Mouse (Mus musculus) brain, embryonic 14.5 days (tissue): ENCODE results near the gene Bcl9. TPM values are rescaled to one million over a fixed set of nuclear protein-coding genes. Genes with fewer than 3 reads are reported as not detected.

Source experiments
- DNase-seq: peaks from one replicate; pipeline ENCODE4 v3.0.0-alpha.2; 2011; ENCODE audit warnings: low read depth
- CTCF ChIP-seq: fragments of 200-500 bp; IDR thresholded peaks from 2 replicates; pipeline ENCODE4 v1.5.1; 2012; ENCODE audit warnings: inconsistent platforms, mild to moderate bottlenecking, moderate library complexity, borderline replicate concordance; ENCODE audit not compliant: insufficient read depth, insufficient read length; ENCODE audit errors: extremely low read depth
- POLR2A ChIP-seq: fragments of 200-500 bp; IDR thresholded peaks from 2 replicates; pipeline ENCODE4 v1.6.1; 2012; ENCODE audit warnings: mild to moderate bottlenecking, inconsistent platforms, borderline replicate concordance; ENCODE audit not compliant: poor library complexity, insufficient read depth, insufficient read length, severe bottlenecking; ENCODE audit errors: extremely low read depth
- polyA plus RNA-seq: library from polyadenylated mRNA; depleted of rRNA; stranded (reverse); fragments of >200 nt; gene quantifications from 2 replicates; pipeline ENCODE4 v1.2.3, GENCODE M21; 2012

Bcl9 gene
- polyA plus RNA-seq, 1 experiment, result 77.8 TPM

DNA sequence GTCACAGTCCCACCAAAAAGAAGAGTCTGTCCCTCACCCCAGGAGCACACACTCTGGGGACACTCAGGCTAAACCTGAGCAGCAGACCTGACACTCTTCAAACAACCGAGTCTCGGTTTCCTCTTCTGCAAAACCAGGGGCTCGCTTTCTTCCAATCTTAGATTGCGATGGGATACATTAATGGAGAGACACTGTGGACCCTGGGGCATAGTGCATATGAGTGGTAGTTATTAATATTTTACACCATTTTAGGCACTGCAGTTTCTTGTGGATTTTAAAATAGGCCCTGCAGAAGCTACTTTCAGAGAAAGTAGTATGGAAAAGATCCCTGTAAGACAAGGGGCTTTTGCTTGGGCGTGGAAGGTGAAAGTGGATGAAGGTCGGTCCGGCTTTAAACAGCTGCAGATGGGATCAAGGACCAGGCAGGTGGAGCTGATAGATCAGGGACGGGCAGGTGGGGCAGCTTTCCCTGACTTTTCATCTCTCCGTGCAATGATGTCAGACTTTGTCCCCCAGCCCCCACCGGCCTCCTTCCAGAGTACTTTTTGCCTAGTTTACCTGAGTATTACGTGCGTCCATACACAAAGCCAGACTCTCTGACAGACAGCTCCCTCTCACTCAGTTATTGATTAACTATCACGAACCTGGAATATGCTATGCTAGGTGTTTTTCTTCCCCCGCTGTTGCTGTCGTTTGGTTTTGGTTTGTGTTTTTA, 23.0 kb downstream of the Bcl9 start:
- DNase-seq, result no peak
- no peak for TF ChIP-seq CTCF
- no peak for TF ChIP-seq POLR2A

DNA sequence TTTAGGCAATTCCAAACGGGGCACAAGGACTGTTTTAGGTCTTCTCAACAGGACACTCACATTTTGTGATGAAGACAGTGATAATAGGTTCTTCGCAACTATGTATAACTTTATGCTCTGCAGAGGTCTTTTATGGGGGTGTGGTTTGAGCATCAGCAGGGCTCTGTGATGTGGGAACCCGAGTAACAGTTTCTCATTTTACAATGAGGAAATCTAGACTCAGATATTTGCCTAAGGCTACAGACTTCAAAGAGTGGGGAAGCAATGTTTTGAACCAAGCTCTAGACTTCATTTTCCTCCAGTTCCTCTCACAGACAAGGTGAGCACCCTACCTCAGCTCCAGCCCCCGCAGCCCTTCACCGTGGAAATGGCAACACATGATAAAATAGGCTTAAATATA, 23.8 kb downstream of the Bcl9 start:
- no peak for DNase-seq
- no peak for TF ChIP-seq CTCF
- TF ChIP-seq POLR2A, result no peak

GRCm38 (mm10) chr3:97265667-97266415, 31.9 kb downstream of the Bcl9 start:
- DNase-seq, result peak; percentile 56
- TF ChIP-seq POLR2A (no peak), CTCF (no peak)

DNA sequence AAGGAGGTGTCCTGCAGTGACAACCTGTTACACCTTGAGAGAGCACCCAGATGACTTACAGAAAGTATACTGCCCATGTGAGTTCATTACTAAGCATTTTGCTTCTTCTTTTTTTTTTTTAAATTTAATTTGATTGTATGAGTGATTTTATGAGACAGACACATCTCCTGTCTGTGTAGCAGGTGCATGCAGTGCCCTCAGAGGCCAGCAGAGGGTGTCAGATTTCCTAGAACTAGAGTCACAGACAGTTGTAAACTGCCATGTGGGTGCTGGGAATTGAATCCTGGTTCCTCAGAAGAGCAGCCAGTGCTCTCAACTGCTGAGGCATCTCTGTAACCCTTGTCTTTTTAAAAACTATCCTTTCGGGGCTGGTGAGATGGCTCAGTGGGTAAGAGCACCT, 35.5 kb downstream of the Bcl9 start:
- no peak for DNase-seq
- no peak for TF ChIP-seq POLR2A
- TF ChIP-seq CTCF, result peak; percentile 19; the same call in 1 of the 2 replicates

DNA sequence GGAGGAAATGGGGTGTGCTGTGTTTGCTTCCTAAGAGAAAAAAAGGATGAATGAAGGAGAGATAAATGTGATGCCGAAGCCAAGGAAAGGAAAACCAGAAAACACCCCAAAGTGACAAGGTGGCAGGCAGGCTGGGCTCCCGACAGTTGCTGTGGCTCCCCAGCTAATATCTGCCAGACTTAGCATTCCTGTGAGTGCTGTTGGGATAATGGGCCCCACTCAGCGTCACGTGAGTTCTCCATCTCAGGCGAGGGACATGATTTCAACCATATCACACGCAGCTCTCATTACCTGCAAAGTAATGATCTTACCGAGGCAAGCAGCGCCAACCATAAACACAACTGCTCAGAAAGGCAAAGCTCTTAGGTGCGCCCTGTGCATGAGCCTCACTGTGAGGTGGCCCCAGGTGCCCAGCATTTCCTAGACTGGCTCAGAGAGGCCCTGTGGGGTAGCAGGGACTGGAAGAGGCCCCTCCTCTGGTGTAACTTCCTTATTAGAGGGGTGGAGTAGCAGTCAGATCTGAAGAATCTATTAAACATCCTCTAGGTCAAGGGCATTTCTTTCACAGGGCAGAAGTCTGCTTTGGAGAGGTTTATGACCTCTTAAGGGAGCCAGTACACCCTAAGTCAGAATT, 41.9 kb downstream of the Bcl9 start:
- TF ChIP-seq CTCF (no peak), POLR2A (no peak)
- DNase-seq, result peak; percentile 66

GRCm38 (mm10) chr3:97254861-97255465, 42.8 kb downstream of the Bcl9 start:
- no peak for TF ChIP-seq POLR2A
- no peak for TF ChIP-seq CTCF
- no peak for DNase-seq

DNA sequence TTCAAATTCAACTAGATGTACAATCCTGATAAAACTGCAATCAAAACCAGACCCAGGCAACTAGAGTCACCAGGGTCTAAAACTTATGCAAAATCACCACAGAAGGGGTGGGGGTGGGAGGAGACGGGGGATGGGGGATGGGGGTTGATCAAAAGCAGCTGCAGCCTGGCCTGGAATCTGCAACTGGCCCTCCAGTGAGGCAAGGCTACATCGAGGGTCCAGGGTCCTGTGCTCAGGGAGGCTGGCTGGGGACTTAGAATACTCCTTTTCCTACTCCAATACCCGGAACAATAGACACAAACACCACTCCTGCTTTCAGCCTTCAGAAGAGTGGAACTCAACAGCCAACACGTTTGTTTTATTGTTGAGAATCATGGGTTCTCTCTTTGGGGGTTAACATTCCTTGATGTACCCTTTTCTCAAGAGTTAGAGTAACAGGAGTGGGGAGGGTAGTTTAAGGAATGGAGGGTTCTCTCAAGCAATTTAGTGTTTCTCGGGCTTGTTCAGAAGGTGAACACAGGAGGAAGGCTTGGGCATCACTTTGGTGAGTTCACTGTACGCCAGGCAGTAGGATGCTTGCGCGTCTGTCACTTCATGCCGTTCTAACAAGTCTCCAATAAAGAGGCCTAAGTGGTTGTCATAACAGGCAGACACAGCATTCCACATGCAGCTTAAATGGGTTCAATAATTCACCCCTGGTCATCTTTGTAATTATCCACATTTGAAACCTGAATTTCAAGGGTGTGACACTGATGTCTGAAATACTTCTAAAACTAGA, 43.7 kb downstream of the Bcl9 start:
- DNase-seq, result no peak
- TF ChIP-seq POLR2A (no peak), CTCF (no peak)

- DNase-seq, result no peak
- TF ChIP-seq POLR2A (no peak), CTCF (no peak)
Measured at GRCm38 (mm10) chr3:97252896-97253295, 44.8 kb downstream of the Bcl9 start.

DNA sequence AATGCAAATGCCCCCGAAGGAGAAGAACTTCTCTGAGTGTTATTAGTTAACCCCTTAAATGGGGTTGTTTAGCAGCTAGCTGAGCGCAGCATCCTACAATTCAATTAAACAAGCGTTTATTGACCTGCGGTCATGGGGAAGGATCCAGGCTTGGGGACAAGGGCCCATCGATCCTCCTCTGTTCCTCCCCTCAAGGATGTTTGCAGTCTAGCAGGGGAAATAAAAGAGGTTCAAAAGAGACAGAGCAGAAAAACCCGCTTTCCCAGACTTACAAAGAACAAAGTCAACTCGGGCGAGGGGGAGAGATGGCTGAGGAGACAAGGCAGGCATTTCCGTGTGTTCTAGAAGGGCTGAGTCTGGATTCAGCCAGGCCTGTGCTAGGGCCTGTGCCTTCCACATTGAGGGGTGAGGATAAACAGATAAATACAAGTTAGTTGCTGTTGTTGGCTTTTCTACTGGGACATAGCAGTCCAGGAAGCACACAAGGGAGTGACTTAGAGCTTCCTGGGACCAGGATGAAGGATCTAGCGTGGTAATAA, 55.0 kb downstream of the Bcl9 start:
- TF ChIP-seq CTCF, result no peak
- no peak for TF ChIP-seq POLR2A
- peak; percentile 16 for DNase-seq

DNA sequence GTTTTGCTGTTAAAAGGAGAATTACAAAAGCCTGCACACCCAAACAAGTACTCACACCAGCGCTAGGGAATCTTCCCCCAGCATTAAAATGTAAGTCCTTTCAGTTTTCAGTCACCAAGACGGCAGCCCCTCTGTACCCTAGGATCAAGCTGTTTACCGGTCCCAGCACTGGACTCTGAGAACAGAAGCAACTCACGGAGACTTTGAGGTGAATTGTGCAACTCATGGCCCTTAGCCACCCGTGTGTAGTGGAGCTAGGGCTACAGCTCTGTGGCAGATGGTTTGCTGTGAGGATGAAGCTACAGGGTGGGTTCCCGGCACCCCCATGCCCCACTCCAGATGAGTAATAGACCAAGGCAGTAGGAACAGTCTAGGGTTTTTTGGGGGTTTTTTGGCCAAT, 55.9 kb downstream of the Bcl9 start:
- DNase-seq, result no peak
- TF ChIP-seq POLR2A (no peak), CTCF (no peak)

GRCm38 (mm10) chr3:97239793-97240192, 57.9 kb downstream of the Bcl9 start:
- no peak for DNase-seq
- TF ChIP-seq CTCF, result no peak
- TF ChIP-seq POLR2A, result no peak

DNA sequence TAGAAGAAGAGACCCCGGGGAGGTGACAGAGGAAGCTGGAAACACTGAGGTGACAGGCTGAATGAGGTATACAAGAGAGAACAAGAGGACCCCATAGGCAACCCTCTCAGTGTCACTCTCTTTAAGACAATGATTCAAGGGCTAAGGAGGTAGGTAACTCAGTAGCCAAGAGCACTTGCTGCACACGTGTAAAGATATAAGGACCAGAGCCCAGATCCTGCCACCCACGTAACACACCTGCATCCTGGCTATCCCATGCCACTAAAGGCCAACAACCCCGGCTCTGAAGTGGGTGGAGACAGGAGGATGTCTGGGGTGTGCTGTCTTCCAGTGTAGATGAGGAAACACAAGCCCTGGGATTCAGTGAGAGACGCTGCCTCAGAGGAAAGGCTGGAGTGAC, 58.4 kb downstream of the Bcl9 start:
- TF ChIP-seq POLR2A, result no peak
- TF ChIP-seq CTCF, result no peak
- no peak for DNase-seq

DNA sequence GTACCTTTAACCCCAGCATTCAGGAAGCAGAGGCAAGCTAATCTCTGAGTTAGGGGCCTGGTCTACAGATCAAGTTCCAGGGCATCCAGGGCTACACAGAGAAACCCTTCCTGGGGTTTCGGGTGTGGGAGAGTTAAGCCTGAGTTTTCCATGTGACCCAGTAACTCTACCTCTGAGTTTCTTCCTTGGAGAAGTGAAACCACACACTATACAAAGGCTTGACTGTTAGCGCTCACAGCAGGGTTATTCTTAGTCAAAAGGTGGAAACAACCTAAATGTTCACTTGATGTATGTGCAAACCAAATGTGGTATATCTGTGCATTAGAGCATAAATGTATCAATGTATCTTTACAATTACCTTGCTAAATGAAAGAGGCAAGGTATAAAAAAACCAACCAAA, 59.2 kb downstream of the Bcl9 start:
- no peak for DNase-seq
- TF ChIP-seq POLR2A (no peak), CTCF (no peak)

DNA sequence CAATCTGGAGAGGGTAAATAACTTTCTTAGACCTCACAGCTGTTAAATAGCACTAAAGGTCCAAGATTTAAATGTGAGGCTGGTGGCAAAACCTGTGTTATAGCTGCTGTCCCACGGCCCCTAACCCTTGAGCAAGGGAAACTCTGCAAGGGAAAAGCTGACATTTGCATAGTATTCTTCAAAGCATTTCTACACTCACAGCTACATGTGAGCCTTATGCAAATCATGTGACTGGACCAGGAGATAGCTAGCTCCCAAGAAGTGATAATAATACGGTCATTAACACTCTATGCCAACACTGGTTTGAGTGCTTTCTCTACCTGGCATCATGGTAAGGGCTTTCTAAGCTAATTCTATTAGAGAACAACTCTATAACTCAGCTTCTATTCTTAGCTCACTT, 60.3 kb downstream of the Bcl9 start:
- no peak for DNase-seq
- no peak for TF ChIP-seq POLR2A
- no peak for TF ChIP-seq CTCF
